Mouse (Mus musculus): ENCODE results near the gene Rere. TPM values are rescaled to one million over a fixed set of nuclear protein-coding genes. Genes with fewer than 3 reads are reported as not detected.
A peak's percentile ranks its signal among the peaks of the same experiment; 100 is the strongest.

Gene Rere
- total and polyA plus RNA-seq, 3 experiments = 19.3 to 46.4 (median 39.0) TPM

- H3K4me1 ChIP-seq (ENCODE audit: control insufficient read depth, insufficient read depth, low read length) = peaks cover 12% of the 10 kb centered on the region
- WGBS = 68% methylated on average over 1 of the region's 1 CpGs
Observed at GRCm38 (mm10) chr4:150455750-150456149, 174.3 kb downstream of the Rere start.

GRCm38 (mm10) chr4:150456452-150456851 is 175.0 kb downstream of the Rere start:
- Histone ChIP-seq H3K79me2 (replicated peaks; ENCODE audit: control insufficient read depth, insufficient read depth, low read length) (no peaks in the 10 kb centered on the region), H3K4me1 (ENCODE audit: control insufficient read depth, insufficient read depth, low read length) (peaks cover 14% of the 10 kb centered on the region), H3K27ac (no peak overlapping the region), H3K27me3 (ENCODE audit: control insufficient read depth, insufficient read depth, low read length) (no peaks in the 10 kb centered on the region), H3K36me3 (ENCODE audit: control insufficient read depth, insufficient read depth, low read length) (peaks cover 9% of the 10 kb centered on the region), H3K4me3 (no peak overlapping the region), H3K9ac (ENCODE audit: low read depth, low read length) (no peak overlapping the region)
- TF ChIP-seq CTCF (IDR thresholded peaks at IDR 0.05) = no peak
- TF ChIP-seq POLR2A (IDR thresholded peaks at IDR 0.05; ENCODE audit: insufficient read depth, low read depth, low read length) = no peak
- TF ChIP-seq EP300 (IDR thresholded peaks at IDR 0.05; ENCODE audit: insufficient read depth, low read depth, low read length) = no peak
- 93% methylated on average over 7 of the region's 7 CpGs for WGBS
- intact Hi-C loops (cut with DNase I) = no loop called here
- peak in 1 of 2 experiments; percentile 17 for DNase-seq

More at GRCm38 (mm10) chr4:150455750-150456149, 174.3 kb downstream of the Rere start:
- no peak overlapping the region for H3K9ac ChIP-seq (ENCODE audit: low read depth, low read length)
- H3K27me3 ChIP-seq (ENCODE audit: control insufficient read depth, insufficient read depth, low read length) = no peaks in the 10 kb centered on the region
- TF ChIP-seq EP300 (IDR thresholded peaks at IDR 0.05; ENCODE audit: insufficient read depth, low read depth, low read length) = no peak
- peak; percentile 35 for TF ChIP-seq CTCF (IDR thresholded peaks at IDR 0.05)
- intact Hi-C loops (cut with DNase I) = no loop called here
- peak in 1 of 2 experiments; percentile 12 for DNase-seq
- no peak overlapping the region for H3K27ac ChIP-seq
- H3K36me3 ChIP-seq (ENCODE audit: control insufficient read depth, insufficient read depth, low read length) = peaks cover 9% of the 10 kb centered on the region
- no peaks in the 10 kb centered on the region for H3K79me2 ChIP-seq (replicated peaks; ENCODE audit: control insufficient read depth, insufficient read depth, low read length)
- no peak overlapping the region for H3K4me3 ChIP-seq

- TF ChIP-seq POLR2A (IDR thresholded peaks at IDR 0.05; ENCODE audit: insufficient read depth, low read depth, low read length) (no peak), EP300 (IDR thresholded peaks at IDR 0.05; ENCODE audit: insufficient read depth, low read depth, low read length) (no peak), CTCF (IDR thresholded peaks at IDR 0.05) (no peak)
- H3K4me3 ChIP-seq = no peak overlapping the region
- no peaks in the 10 kb centered on the region for H3K27me3 ChIP-seq (ENCODE audit: control insufficient read depth, insufficient read depth, low read length)
- no peak for DNase-seq
- H3K4me1 ChIP-seq (ENCODE audit: control insufficient read depth, insufficient read depth, low read length) = peaks cover 17% of the 10 kb centered on the region
- H3K9ac ChIP-seq (ENCODE audit: low read depth, low read length) = no peak overlapping the region
- no peaks in the 10 kb centered on the region for H3K79me2 ChIP-seq (replicated peaks; ENCODE audit: control insufficient read depth, insufficient read depth, low read length)
- no peak overlapping the region; the same call in 1 of the 2 replicates for H3K27ac ChIP-seq
- peaks cover 12% of the 10 kb centered on the region for H3K36me3 ChIP-seq (ENCODE audit: control insufficient read depth, insufficient read depth, low read length)
- 95% methylated on average over 2 of the region's 2 CpGs for WGBS
- intact Hi-C loops (cut with DNase I) = no loop called here
Observed at GRCm38 (mm10) chr4:150456886-150457285, 175.4 kb downstream of the Rere start.

GRCm38 (mm10) chr4:150457353-150457752 is 175.9 kb downstream of the Rere start:
- Histone ChIP-seq H3K79me2 (replicated peaks; ENCODE audit: control insufficient read depth, insufficient read depth, low read length) (no peaks in the 10 kb centered on the region), H3K9ac (ENCODE audit: low read depth, low read length) (no peak overlapping the region), H3K36me3 (ENCODE audit: control insufficient read depth, insufficient read depth, low read length) (peaks cover 14% of the 10 kb centered on the region), H3K27me3 (ENCODE audit: control insufficient read depth, insufficient read depth, low read length) (no peaks in the 10 kb centered on the region), H3K4me3 (no peak overlapping the region), H3K27ac (peak overlapping the region; percentile 12; the same call in 1 of the 2 replicates), H3K4me1 (ENCODE audit: control insufficient read depth, insufficient read depth, low read length) (peaks cover 19% of the 10 kb centered on the region)
- peak in 1 of 2 experiments; percentile 15 for DNase-seq
- TF ChIP-seq EP300 (IDR thresholded peaks at IDR 0.05; ENCODE audit: insufficient read depth, low read depth, low read length) (no peak), CTCF (IDR thresholded peaks at IDR 0.05) (no peak), POLR2A (IDR thresholded peaks at IDR 0.05; ENCODE audit: insufficient read depth, low read depth, low read length) (no peak)
- intact Hi-C loops (cut with DNase I) = no loop called here
- 58% methylated on average over 4 of the region's 4 CpGs for WGBS

GRCm38 (mm10) chr4:150457771-150458170 is 176.3 kb downstream of the Rere start:
- Histone ChIP-seq H3K4me3 (no peak overlapping the region), H3K27ac (no peak overlapping the region), H3K79me2 (replicated peaks; ENCODE audit: control insufficient read depth, insufficient read depth, low read length) (no peaks in the 10 kb centered on the region), H3K27me3 (ENCODE audit: control insufficient read depth, insufficient read depth, low read length) (no peaks in the 10 kb centered on the region), H3K4me1 (ENCODE audit: control insufficient read depth, insufficient read depth, low read length) (peaks cover 21% of the 10 kb centered on the region), H3K36me3 (ENCODE audit: control insufficient read depth, insufficient read depth, low read length) (peaks cover 14% of the 10 kb centered on the region), H3K9ac (ENCODE audit: low read depth, low read length) (no peak overlapping the region)
- TF ChIP-seq POLR2A (IDR thresholded peaks at IDR 0.05; ENCODE audit: insufficient read depth, low read depth, low read length) = no peak
- no peak for TF ChIP-seq EP300 (IDR thresholded peaks at IDR 0.05; ENCODE audit: insufficient read depth, low read depth, low read length)
- no peak for TF ChIP-seq CTCF (IDR thresholded peaks at IDR 0.05)
- intact Hi-C loops (cut with DNase I) = no loop called here
- 60% methylated on average over 7 of the region's 7 CpGs for WGBS
- peak in 1 of 2 experiments; percentile 17 for DNase-seq

GRCm38 (mm10) chr4:150459022-150459794 is 177.8 kb downstream of the Rere start:
- Histone ChIP-seq H3K27ac (no peak overlapping the region), H3K9ac (ENCODE audit: low read depth, low read length) (no peak overlapping the region), H3K4me3 (no peak overlapping the region), H3K79me2 (replicated peaks; ENCODE audit: control insufficient read depth, insufficient read depth, low read length) (0 out of 2 replicates have a peak, but pooled peaks cover under 1% of the 10 kb centered on the region), H3K27me3 (ENCODE audit: control insufficient read depth, insufficient read depth, low read length) (no peaks in the 10 kb centered on the region), H3K36me3 (ENCODE audit: control insufficient read depth, insufficient read depth, low read length) (peaks cover 13% of the 10 kb centered on the region), H3K4me1 (ENCODE audit: control insufficient read depth, insufficient read depth, low read length) (peaks cover 17% of the 10 kb centered on the region)
- peak in 1 of 2 experiments; percentile 4 for DNase-seq
- no peak for TF ChIP-seq POLR2A (IDR thresholded peaks at IDR 0.05; ENCODE audit: insufficient read depth, low read depth, low read length)
- 0 out of 2 replicates have a peak, but pooled peaks have one; percentile 5 for TF ChIP-seq CTCF (IDR thresholded peaks at IDR 0.05)
- TF ChIP-seq EP300 (IDR thresholded peaks at IDR 0.05; ENCODE audit: insufficient read depth, low read depth, low read length) = no peak
- intact Hi-C loops (cut with DNase I) = no loop called here
- WGBS = 16% methylated on average over 6 of the region's 6 CpGs

Measured in heart, adult 2 months (tissue).